Mouse (Mus musculus) spleen, postnatal 36 days (tissue): ENCODE data around the gene Mdk.

Experiments used
- DNase-seq, 2 experiments: peaks; one replicate each; pipeline ENCODE4 v3.0.0; 2022; ENCODE audit warnings: low spot score in 2 of 2, mixed read lengths in 1 of 2

Gene Mdk

GRCm38 (mm10) chr2:91932160-91932711 lies at the start of gene Mdk:
Gene Mdk, minus strand, starts transcription at chr2:91932297.
- no peak for DNase-seq

- DNase-seq = no peak
Measured at GRCm38 (mm10) chr2:91980830-91981229, 48.7 kb upstream of the Mdk start.

GRCm38 (mm10) chr2:91980245-91980644 lies 48.1 kb upstream of the Mdk start:
- DNase-seq = no peak

- no peak for DNase-seq
Measured at GRCm38 (mm10) chr2:91978547-91978946, 46.5 kb upstream of the Mdk start.

GRCm38 (mm10) chr2:91977960-91978359 lies 45.9 kb upstream of the Mdk start:
- DNase-seq = no peak

- DNase-seq = no peak
Measured at GRCm38 (mm10) chr2:91975581-91976541, 43.8 kb upstream of the Mdk start, which contains the start of gene Dgkz. Gene Dgkz, minus strand, starts transcription at chr2:91975864.

GRCm38 (mm10) chr2:91973416-91974135 lies 41.5 kb upstream of the Mdk start:
- DNase-seq = no peak

GRCm38 (mm10) chr2:91972121-91972566 lies 40.0 kb upstream of the Mdk start:
- peak; percentile 28 to 46 for DNase-seq

GRCm38 (mm10) chr2:91971231-91972097 lies 39.4 kb upstream of the Mdk start:
- DNase-seq = no peak

- no peak for DNase-seq
Measured at GRCm38 (mm10) chr2:91967962-91968361, 35.9 kb upstream of the Mdk start.

GRCm38 (mm10) chr2:91966367-91966766 lies 34.3 kb upstream of the Mdk start:
- no peak for DNase-seq

- DNase-seq = peak; percentile 85
Measured at GRCm38 (mm10) chr2:91965417-91965816, 33.3 kb upstream of the Mdk start.

GRCm38 (mm10) chr2:91964610-91965204 lies 32.6 kb upstream of the Mdk start:
- DNase-seq = no peak

GRCm38 (mm10) chr2:91963443-91963932 lies 31.4 kb upstream of the Mdk start:
- peak; percentile 91 to 95 for DNase-seq

- DNase-seq = peak in 1 of 2 experiments; percentile 27
Measured at GRCm38 (mm10) chr2:91962864-91963401, 30.8 kb upstream of the Mdk start.

GRCm38 (mm10) chr2:91961901-91962761 lies 30.0 kb upstream of the Mdk start:
- DNase-seq = peak; percentile 60 to 61

- no peak for DNase-seq
Measured at GRCm38 (mm10) chr2:91960459-91960858, 28.4 kb upstream of the Mdk start.

GRCm38 (mm10) chr2:91959544-91960410 lies 27.7 kb upstream of the Mdk start:
- no peak for DNase-seq
